Mouse (Mus musculus): Measurements from ENCODE around the gene Lrrc15. TPM values are rescaled to one million over a fixed set of nuclear protein-coding genes. Genes with fewer than 3 reads are reported as not detected.

Gene Lrrc15
- under 1 TPM; 0.08 to 0.20 TPM for total RNA-seq (2021)
- long read RNA-seq, experiment 1: 0 reads
- long read RNA-seq, experiment 2: 0 reads

DNA sequence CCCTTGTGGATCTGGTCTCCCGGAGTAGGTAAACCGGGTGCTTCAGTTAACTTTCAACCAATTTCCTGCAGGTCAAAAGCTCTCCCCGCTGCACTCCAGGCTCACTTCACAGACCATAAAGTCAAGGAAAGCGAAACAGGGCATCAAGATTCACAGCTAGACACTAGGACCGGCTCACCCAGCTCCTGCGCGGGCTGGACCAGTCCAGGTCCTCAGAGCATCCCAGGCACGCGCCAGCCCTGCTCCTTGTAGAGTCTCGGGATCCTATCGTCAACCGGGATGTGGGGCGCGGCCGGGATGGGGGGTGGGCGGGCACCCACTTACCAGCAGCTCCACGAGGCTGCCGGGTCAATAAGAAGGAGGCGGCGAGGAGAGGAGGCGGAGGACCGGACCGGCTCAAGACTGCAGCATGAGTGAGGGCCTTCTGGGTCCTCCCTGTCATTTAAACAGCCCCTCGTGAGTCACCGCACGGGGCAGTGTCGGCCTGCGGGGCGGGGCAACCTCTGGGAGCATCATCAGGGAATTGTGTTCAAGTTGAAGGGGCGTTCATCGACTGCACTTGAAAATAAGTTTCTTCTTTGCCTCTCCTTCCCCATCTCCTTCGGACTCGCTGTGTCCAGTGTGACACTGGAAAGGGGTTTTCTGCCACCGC lies at the start of gene Lrrc15:
TSS of gene Lrrc15 (minus strand) at position 413 of the 652 bp plus-strand sequence.
- DNase-seq: peak in 1 of 2 experiments; percentile 18

DNA sequence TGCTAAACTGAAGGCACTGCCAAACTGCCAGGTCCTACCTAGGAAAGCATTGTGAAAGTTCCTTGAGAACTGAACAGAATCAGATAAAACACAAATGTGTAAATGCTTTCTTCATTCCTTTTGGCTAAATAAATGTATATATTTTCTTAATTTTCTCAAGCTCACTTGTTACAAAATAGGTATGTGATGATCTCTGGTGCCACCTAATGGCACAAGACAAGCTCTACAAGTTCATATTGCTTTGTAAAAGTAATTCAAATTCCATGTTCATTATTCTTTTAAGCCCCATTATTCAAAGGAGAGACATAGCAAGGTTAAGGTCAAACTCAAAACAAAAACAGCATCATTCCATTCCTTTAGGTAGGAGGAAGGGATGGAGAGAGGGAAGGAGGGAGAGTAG lies 31.2 kb upstream of the Lrrc15 start:
- peak in 1 of 2 experiments; percentile 17 for DNase-seq

DNA sequence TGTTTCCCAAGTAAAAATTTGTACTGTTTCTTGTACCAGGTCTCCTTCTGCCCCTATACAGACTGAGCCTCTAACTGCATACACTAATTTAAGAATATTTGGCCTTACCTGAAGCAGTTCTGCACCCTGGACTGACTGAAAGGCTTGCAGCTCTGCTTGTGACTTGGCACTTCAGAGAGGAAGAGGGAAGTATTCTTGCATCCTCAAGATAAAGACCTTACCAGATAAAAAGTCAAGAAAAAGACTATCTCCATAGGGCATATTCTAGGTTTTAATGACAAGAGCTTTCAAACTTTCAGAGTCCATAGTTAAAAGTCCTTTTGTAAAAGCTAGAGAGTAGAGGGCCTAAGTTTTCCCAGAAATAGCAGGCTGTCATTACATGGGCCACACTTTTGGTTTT lies 27.6 kb upstream of the Lrrc15 start, which contains the start of gene Gp5:
TSS of gene Gp5 (minus strand) at position 133 of the 400 bp plus-strand sequence.
- DNase-seq: no peak

DNA sequence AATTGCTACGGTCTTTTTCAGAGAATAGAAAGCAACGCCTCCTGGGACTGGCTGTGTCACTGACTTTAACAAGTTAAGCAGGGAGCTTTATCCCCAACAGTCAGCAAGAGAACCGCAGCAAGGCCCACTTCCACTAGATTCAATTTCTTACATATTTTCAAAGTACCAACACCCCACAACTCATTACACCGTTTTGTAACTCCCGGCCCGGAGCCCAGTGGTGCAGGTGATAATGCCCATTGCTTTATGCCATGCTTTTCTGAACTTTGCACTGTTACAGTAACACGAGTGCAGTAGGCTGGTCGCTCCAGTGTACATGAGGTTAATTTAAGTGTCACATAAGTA lies 27.1 kb upstream of the Lrrc15 start:
- DNase-seq: no peak

DNA sequence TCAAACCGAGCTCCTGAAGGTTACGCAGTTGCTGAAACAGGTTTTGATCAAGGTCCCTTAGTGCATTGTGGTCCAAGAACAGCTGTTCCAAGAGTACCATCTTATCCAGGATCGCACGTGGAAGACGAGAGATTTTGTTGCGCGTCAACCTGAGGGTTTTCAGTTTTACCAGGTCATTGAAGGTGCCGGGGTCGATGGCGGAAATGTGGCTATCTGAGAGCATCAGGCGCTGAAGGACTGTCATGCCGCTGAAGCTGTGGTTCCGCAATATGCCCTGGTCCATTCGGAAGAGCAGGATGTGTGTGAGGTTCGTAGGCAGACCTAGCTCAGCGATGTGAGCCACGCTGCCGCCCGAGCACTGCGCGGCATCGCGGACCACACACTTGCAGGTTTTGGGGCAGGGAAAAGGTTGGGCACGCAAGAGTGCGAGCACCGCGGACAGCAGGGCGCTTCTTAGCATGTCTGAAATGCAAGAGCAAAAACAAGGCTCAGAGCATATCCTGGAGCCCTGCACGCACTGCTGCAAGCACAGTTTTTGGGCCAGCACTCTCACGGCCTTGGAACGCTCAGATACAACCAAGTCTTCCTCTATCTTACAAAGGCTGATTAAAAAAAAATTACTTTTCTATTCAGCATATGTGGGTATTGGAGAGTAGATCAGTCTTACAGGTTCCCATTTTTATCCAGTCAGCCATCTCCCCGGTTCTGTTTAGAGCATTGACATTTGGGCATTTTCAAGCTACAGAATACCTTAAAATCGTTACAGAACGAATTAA lies 26.5 kb upstream of the Lrrc15 start:
- DNase-seq: peak in 1 of 2 experiments; percentile 20

DNA sequence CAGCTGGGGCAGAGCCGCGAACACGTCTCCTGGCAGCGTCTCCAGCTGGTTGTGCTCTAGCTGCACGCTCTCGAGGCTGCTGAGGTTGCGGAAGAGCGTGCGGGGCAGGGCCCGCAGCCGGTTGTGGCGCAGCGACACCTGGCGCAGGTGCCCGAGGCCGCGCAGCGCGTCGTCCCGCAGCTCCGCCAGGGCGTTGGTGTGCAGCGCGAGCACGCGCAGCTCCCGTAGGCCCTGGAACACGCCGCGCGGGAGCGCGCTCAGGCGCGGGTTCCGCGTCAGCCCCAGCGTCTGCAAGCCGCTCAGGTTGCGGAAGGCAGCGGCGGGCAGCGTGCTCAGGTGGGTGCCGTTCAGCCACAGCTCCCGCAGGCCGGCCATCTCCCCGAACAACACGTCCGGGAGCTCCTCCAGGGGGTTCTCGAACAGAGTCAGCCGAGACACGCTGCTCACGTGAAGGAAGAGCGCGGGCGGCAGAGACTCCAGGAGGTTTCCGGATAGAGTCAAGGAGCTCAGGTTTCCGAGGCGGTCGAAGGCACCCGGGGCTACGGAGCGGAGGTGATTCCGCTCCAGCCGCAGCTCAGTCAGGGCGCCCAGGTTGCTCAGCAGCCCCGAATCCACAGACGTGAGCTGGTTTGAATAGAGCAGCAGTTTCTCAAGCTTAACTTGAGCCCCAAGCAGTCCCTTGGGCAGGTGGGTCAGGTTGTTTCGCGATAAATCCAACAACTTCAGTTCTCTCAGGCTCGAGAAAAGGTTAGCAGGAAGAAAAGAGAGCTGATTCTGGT lies 25.7 kb upstream of the Lrrc15 start:
- peak; percentile 23 to 32 for DNase-seq

DNA sequence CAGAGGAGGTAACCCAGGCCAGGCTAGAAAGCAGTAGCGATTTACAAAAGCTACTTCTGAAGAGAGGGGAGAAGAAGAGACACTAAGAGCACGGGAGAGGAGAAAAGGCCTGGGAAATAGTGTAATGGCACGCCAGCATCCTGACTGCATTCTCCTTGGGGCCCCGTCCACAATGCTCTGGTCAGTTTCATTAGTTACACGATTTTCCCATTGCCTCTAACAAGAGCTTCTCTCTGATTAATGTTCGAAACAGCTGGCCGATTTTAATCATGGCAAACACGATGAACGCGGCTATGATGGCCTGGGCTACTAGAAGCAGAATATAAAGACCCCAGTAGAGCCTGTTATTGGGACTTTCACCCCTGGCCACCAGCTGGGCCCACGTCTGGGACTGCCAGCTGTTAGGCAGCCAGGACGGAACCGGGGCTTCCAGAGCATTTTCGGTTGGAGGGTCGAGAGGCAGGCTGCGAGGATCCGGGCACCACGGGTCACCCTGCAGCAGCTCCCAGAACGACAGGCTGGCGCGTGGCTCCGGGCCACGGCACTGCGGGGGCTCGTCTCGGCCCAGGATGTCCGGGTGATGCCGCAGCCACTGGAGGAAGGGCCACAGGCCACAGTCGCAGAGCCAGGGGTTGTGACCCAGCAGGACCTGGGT lies 25.0 kb upstream of the Lrrc15 start:
- peak in 1 of 2 experiments; percentile 9 for DNase-seq

DNA sequence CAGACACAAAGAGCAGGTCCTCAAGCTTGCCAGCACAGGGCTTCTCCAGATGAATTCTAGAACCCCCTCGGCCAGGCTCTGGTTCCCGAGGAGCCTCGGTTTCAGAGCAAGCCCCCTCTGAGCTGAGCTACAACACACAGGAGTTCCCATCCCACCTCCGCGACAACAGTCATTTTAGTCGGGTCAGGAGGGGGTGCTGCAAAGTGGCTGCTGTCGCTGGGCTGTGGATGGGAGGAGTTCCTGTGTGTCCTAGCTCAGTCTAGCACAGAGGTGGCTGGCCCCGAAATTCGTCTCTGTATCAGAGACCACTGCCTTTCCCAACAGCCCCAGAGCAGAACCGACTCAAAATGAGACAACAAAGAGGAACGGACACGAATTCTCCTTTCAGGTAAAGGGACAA lies 24.2 kb upstream of the Lrrc15 start:
- no peak for DNase-seq

DNA sequence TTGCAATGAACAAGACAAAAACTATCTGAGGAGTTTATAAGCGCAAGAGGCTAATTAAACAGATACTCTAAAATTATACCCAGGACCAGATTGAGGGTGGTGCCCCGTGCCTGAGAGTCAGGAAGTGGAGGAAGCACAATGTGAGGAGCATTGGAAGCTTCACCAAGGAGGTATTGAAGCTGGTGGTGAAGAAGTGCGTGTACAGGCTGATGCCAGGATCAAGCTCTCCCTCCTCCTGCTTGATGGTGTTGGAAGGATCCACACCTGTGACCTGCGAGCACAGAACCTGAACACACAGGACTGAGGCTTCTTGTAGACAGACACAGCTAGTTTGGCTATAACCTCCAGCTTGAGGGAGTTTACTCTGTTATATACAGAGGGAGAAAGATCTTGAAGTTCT lies 23.0 kb upstream of the Lrrc15 start:
- no peak for DNase-seq

DNA sequence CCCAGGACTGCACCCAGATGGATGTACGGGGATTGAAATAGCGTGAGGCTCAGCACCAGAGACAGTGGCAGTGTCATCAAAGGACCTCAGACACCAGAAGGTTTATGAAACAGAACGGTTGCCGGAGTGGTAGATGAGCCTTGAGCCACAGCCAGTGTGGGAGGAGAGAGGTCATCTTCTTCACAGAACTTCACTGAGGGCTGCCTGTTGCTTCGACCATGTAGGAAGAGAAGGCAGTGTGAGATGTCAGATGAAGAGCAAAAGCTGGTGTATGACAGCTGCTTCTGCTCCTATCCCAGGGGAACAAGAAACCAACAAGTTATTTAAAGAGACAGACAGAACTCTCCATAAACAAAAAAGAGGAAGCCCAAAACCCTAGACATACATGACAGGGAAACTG lies 21.2 kb upstream of the Lrrc15 start:
- no peak for DNase-seq

DNA sequence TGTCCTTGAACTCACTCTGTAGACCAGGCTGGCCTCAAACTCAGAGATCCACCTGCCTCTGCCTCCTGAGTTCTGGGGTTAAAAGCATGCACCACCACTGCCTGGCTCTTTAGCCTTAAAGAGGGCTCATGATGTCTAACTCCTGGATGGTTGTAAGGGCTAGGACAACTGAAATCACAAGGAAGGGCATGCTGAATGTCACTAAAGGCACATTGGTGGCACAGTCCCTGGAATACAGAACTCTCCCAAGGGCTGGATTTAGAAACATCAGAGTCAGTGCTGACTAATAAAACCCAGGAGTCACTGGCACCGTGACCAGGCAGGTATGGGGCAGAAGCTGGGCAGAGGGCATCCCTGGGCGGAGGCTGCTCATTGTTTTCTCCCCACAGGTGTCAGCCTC lies 20.4 kb upstream of the Lrrc15 start:
- DNase-seq: no peak

DNA sequence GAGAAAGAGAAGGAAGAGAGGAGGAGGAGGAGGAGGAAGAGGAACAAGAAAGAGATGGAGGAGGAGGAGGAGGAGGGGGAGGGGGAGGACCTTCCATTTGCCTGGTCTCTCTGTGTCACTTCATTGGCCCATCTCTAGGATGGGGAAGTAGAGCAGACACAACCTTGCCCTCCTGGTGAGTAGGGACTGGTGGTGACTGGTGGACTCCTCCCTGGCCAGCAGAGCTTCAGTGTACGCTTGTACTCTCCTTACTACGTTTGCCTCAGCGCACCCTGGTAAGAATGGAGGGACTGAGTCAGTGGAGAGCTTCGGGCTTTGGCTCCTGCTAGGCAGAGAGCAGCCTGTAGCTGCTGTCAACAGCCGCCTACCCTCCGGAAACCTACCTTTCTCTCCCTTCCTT lies 19.6 kb upstream of the Lrrc15 start:
- no peak for DNase-seq

DNA sequence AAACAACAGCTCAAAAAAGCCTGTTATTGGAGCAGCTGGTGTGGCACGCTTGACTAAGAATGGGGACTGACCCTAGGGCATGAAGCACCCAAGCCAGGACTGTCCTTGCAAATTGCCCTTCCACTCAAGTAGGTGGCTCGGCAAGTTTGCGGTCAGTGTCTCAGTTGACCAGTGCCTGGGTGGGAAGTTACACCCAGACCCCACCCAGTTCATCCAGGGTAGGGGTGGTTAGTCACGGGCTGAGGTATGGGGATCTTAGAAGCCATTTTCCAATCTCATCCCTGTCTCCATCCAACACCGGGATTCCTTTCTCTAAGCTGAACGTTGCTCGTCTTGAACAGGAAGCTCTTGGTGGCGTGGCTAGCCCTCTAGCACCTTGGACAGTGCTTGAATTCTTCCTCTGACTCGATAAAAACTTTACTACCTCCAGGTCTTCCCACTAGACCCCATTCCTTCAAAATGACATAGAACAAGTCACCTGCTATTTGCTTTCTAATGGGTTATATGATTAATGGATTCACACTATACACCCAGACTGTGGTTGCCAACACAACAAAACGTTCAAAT lies 16.7 kb upstream of the Lrrc15 start:
- no peak for DNase-seq

DNA sequence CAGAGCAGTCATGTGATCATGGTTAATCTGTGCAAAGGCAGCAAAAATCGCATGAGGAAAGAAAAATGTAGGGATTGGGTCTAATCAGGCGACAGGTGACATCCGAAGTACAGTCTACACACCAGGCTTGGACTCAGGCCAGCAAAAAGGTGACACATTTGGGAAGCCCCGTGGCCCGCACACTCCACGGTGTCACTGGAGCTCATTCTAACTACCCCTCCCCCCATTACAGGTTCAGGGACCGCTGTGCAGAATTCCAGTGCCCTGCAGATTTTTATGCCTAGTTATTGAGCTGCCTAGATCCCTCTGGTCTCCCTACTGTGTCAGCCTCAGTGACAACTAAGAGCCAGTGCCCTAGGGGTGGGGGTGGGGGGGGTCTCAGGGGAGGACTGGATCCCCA lies 14.4 kb upstream of the Lrrc15 start:
- DNase-seq: no peak

DNA sequence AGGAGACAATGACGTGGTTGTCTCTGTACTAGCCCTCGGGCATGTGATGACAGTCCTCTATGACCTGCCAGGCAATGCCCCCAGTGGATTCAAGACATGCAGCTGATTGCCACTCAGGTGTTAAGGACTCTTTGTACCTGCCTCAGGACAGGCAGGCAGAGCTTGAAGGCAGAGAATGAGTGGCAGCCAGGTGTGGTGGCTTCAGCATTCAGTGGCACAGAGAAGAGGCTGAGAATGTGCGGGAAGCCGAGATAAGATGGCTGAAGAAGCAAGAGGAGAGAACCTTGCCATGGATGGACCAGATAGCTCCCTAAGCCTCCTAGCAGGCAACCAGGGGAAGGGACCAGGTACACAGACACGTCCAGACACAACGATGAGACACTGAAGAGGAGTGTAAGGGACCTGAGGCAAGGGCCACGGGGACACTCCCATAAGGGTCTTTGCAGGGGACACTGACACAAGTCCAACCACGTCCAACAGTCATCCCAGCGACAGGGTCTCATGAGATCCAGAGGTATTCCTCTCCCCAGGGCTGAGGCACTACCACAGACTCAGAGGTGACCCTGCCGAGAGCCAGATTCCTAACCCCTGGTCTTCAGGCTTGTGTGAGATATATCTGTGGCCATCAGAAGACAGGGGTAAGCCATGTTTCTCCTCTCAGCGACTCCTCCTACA lies 13.7 kb upstream of the Lrrc15 start:
- no peak for DNase-seq

DNA sequence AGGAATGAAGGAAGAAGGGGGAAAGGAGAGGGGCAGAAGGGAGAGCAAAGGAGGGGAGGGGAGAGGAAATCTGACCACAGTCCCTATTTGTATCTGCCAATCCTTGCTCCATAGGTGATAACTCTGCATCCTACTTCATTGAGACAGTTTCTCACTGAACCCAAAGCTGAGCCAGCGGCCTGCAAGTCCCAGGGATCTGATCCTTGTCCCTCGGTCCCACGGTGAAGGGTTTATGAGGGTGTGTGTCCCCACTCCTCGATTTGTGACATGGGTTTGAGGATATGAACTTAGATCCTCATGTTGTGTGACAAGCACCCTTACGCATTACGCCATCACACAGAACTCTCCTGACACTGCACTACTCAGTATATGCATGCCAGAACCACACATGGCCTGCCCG lies 12.1 kb upstream of the Lrrc15 start:
- no peak for DNase-seq

DNA sequence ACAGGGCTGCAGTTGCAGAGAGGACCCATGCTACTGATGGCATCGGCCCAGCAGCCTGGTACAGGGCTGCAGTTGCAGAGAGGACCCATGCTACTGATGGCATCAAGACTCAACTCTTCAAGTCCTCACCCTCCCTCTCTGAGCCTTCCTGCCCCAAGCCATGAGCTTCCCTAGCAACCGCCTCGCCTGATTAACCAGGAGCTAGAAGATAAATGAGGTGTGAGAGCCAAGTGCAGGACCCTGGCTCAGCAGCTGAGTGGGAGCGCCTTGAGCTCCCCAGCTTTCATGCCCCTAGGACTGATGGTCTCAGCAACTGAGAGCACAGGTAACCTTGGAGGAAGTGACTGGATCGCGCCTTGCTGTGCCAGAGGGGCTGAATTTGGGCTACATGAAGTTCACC lies 7.4 kb upstream of the Lrrc15 start:
- DNase-seq: no peak

DNA sequence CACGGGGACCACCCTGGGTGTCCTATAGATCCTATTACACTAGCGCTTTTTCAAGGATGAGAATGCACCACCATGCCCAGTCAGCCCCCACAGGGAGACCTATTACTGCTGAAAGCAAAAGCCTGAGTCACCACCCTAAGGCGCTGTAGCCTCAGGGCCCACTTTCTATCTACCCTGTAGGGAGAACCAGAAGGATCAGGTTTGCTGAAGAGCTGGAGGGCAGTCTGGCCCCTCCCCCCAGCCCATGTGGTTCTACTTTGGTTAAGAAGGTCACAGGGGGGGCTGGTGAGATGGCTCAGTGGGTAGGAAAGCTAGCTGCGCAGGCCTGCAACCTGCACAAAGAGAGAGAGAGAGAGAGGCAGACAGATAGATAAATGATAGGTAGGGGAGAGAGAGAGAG lies 2.6 kb upstream of the Lrrc15 start:
- no peak for DNase-seq

DNA sequence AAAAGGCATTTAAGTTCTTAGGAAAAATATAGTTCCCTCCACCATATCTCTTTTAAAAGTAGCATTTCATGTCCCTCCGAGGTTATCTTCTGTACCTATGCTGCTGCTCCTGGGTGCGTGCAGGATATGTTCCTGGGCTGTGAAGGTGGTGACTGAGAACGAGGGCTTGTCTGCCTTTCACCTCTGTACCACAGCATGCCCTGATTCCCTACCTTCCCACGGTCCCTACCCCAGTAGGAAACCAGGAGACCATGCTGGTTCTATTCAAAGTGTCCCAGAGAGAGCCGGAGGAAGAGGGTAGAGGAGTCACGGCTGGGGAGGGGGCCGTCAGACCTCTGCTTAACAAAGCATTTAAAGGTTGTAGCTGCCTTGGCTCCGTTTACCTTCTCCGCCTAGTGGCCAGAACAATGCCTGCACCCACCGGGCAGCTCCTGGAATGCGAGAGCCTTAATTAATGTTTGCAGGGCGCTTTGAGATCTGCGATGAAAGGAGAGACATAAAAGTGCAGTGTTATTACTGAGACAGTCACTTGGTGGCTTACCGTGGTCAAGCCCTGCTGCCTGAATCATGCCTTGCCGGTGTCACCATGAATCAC lies 784 bp upstream of the Lrrc15 start:
- peak in 1 of 2 experiments; percentile 55 for DNase-seq

DNA sequence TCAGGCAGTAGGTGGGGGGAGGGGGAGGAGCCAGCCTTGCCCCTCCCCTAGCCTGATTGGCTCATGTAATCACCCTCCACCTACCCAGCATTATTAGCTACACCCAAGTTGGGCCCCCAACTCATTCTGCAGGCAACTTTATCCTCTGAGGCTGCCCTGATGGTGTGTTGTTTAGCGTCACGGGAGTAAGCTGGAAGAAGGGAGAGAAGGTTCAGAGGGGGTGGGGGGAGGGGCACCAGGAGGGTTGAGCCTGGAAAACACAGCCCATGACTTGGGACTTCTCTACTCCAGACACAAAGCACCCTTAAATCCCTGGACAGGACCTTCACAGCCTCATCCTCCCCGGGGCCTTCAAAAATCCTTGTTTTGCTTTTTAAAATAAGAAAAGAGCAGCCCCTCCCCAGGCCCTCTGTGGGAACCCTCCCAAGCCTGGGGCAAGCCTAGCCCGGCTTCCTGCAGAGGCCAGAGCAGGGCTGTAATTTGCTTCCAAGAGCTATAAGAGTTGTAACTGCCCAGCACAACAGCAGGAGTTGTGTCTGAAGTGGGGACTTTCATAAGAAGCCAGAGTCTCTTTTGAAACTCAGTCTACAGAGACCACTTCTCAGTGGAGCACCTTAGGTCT lies 2.3 kb downstream of the Lrrc15 start:
- DNase-seq: no peak

DNA sequence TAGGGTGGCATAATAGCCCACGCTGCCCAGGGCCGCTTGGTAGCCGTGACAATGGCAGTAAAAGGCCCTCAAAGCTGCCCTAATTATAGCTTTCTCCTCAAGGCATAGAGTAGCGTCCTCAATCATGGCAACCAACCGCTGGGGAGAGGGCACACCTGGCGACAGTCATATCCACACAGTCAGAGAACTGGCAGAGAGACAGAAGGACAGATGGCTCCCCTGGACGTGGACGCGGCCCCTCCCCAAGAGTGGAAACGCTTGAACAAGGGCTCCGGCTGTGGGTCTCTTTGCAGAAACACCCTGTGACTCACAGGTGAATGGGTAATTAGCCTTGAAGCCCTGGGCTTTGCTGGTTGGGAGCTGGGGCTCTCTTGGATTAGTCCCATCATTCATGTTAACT lies 4.7 kb downstream of the Lrrc15 start:
- DNase-seq: no peak
